Mouse (Mus musculus): ENCODE measurements around the gene Olfr594. TPM values are rescaled to one million over a fixed set of nuclear protein-coding genes. Genes with fewer than 3 reads are reported as not detected.
"Not testable (repeated sequence)": the region's sequence is repeated elsewhere in the genome, so short reads cannot be mapped to it uniquely, and the experiment has no call there.

Gene Olfr594
- not detected in 2 replicates for polyA plus RNA-seq (2011; ENCODE audit: insufficient read length, low read depth, missing spikeins)

- Histone ChIP-seq H3K4me1 (ENCODE audit: control insufficient read depth, insufficient read depth, low read length) (no peaks in the 10 kb centered on the region), H3K27ac (ENCODE audit: insufficient read depth, low read length) (no peak within 1 kb of the TSS), H3K4me3 (ENCODE audit: insufficient read depth, low read length) (no peak within 1 kb of the TSS)
- TF ChIP-seq CTCF (IDR thresholded peaks at IDR 0.05; ENCODE audit: borderline replicate concordance, insufficient read depth, low read length) (no peak), POLR2A (IDR thresholded peaks at IDR 0.05; ENCODE audit: low read depth, low read length) (no peak)
These were observed at the start of gene Olfr594 for GRCm38 (mm10) chr7:103216696-103217095. Olfr594 (plus strand) TSS chr7:103216996.

GRCm38 (mm10) chr7:103169697-103170096 lies 47.1 kb upstream of the Olfr594 start:
- H3K4me1 ChIP-seq (ENCODE audit: control insufficient read depth, insufficient read depth, low read length) = no peaks in the 10 kb centered on the region
- H3K4me3 ChIP-seq (ENCODE audit: insufficient read depth, low read length) = no peak overlapping the region
- TF ChIP-seq CTCF (IDR thresholded peaks at IDR 0.05; ENCODE audit: borderline replicate concordance, insufficient read depth, low read length) (no peak), POLR2A (IDR thresholded peaks at IDR 0.05; ENCODE audit: low read depth, low read length) (no peak)
- H3K27ac ChIP-seq (ENCODE audit: insufficient read depth, low read length) = no peak overlapping the region

- Histone ChIP-seq H3K27ac (ENCODE audit: insufficient read depth, low read length) (no peak within 1 kb of the TSS), H3K4me1 (ENCODE audit: control insufficient read depth, insufficient read depth, low read length) (no peaks in the 10 kb centered on the region), H3K4me3 (ENCODE audit: insufficient read depth, low read length) (no peak within 1 kb of the TSS)
- no peak for TF ChIP-seq CTCF (IDR thresholded peaks at IDR 0.05; ENCODE audit: borderline replicate concordance, insufficient read depth, low read length)
- no peak for TF ChIP-seq POLR2A (IDR thresholded peaks at IDR 0.05; ENCODE audit: low read depth, low read length)
These were observed 38.6 kb upstream of the Olfr594 start, which contains the start of gene Olfr591 for GRCm38 (mm10) chr7:103178240-103178639. Olfr591 (minus strand) TSS chr7:103178340.

- not testable (repeated sequence) for H3K4me3 ChIP-seq (ENCODE audit: insufficient read depth, low read length); H3K27ac ChIP-seq (ENCODE audit: insufficient read depth, low read length)
These were observed 32.3 kb upstream of the Olfr594 start, which contains the start of gene Olfr592 for GRCm38 (mm10) chr7:103184503-103184902. Olfr592 (plus strand) TSS chr7:103184803.

GRCm38 (mm10) chr7:103211562-103211961 lies 5.2 kb upstream of the Olfr594 start, which contains the start of gene Olfr593:
Olfr593 (plus strand) TSS chr7:103211862.
- Histone ChIP-seq H3K27ac (ENCODE audit: insufficient read depth, low read length) (no peak within 1 kb of the TSS), H3K4me1 (ENCODE audit: control insufficient read depth, insufficient read depth, low read length) (no peaks in the 10 kb centered on the region), H3K4me3 (ENCODE audit: insufficient read depth, low read length) (no peak within 1 kb of the TSS)
- TF ChIP-seq CTCF (IDR thresholded peaks at IDR 0.05; ENCODE audit: borderline replicate concordance, insufficient read depth, low read length) (no peak), POLR2A (IDR thresholded peaks at IDR 0.05; ENCODE audit: low read depth, low read length) (no peak)

More at GRCm38 (mm10) chr7:103184503-103184902, 32.3 kb upstream of the Olfr594 start, which contains the start of gene Olfr592:
- H3K4me1 ChIP-seq (ENCODE audit: control insufficient read depth, insufficient read depth, low read length) = not testable (repeated sequence)

GRCm38 (mm10) chr7:103212050-103212449 lies 4.7 kb upstream of the Olfr594 start:
- H3K4me3 ChIP-seq (ENCODE audit: insufficient read depth, low read length); H3K27ac ChIP-seq (ENCODE audit: insufficient read depth, low read length); H3K4me1 ChIP-seq (ENCODE audit: control insufficient read depth, insufficient read depth, low read length): not testable (repeated sequence)

GRCm38 (mm10) chr7:103252405-103252804 lies 35.6 kb downstream of the Olfr594 start, which contains the start of gene Usp17ld:
Usp17ld (minus strand) TSS chr7:103252505.
- H3K27ac ChIP-seq (ENCODE audit: insufficient read depth, low read length); H3K4me1 ChIP-seq (ENCODE audit: control insufficient read depth, insufficient read depth, low read length); H3K4me3 ChIP-seq (ENCODE audit: insufficient read depth, low read length): not testable (repeated sequence)

Other genes starting within 250 kb of the Olfr594 start
- not detected in 2 replicates for gene Olfr577, start 241.1 kb upstream of the Olfr594 start, polyA plus RNA-seq (2011; ENCODE audit: insufficient read length, low read depth, missing spikeins)
- not detected in 2 replicates for gene Olfr578, start 227.7 kb upstream of the Olfr594 start, polyA plus RNA-seq (2011; ENCODE audit: insufficient read length, low read depth, missing spikeins)
- gene Olfr582, start 179.0 kb upstream of the Olfr594 start, polyA plus RNA-seq (2011; ENCODE audit: insufficient read length, low read depth, missing spikeins) = not detected in 2 replicates
- not detected in 2 replicates for gene Olfr583, start 165.7 kb upstream of the Olfr594 start, polyA plus RNA-seq (2011; ENCODE audit: insufficient read length, low read depth, missing spikeins)
- gene Olfr584, start 135.1 kb upstream of the Olfr594 start, polyA plus RNA-seq (2011; ENCODE audit: insufficient read length, low read depth, missing spikeins) = not detected in 2 replicates
- gene Olfr585, start 119.3 kb upstream of the Olfr594 start, polyA plus RNA-seq (2011; ENCODE audit: insufficient read length, low read depth, missing spikeins) = not detected in 2 replicates
- gene Olfr586, start 91.4 kb upstream of the Olfr594 start, polyA plus RNA-seq (2011; ENCODE audit: insufficient read length, low read depth, missing spikeins) = not detected in 2 replicates
- gene Olfr588-ps1, start 76.1 kb upstream of the Olfr594 start, polyA plus RNA-seq (2011; ENCODE audit: insufficient read length, low read depth, missing spikeins) = not detected in 2 replicates
- gene Olfr589, start 60.6 kb upstream of the Olfr594 start, polyA plus RNA-seq (2011; ENCODE audit: insufficient read length, low read depth, missing spikeins) = not detected in 2 replicates
- not detected in 2 replicates for gene Olfr591, start 38.7 kb upstream of the Olfr594 start, polyA plus RNA-seq (2011; ENCODE audit: insufficient read length, low read depth, missing spikeins)
- gene Olfr592, start 32.2 kb upstream of the Olfr594 start, polyA plus RNA-seq (2011; ENCODE audit: insufficient read length, low read depth, missing spikeins) = not detected in 2 replicates
- gene Olfr593, start 5.1 kb upstream of the Olfr594 start, polyA plus RNA-seq (2011; ENCODE audit: insufficient read length, low read depth, missing spikeins) = not detected in 2 replicates
- not detected in 2 replicates for gene Usp17ld, start 35.5 kb downstream of the Olfr594 start, polyA plus RNA-seq (2011; ENCODE audit: insufficient read length, low read depth, missing spikeins)
- not detected in 2 replicates for gene Olfr596, start 88.7 kb downstream of the Olfr594 start, polyA plus RNA-seq (2011; ENCODE audit: insufficient read length, low read depth, missing spikeins)
- not detected in 2 replicates for gene Olfr597, start 99.3 kb downstream of the Olfr594 start, polyA plus RNA-seq (2011; ENCODE audit: insufficient read length, low read depth, missing spikeins)
- not detected in 2 replicates for gene Olfr598, start 106.6 kb downstream of the Olfr594 start, polyA plus RNA-seq (2011; ENCODE audit: insufficient read length, low read depth, missing spikeins)
- not detected in 2 replicates for gene Olfr599, start 118.9 kb downstream of the Olfr594 start, polyA plus RNA-seq (2011; ENCODE audit: insufficient read length, low read depth, missing spikeins)
- gene Olfr600, start 132.7 kb downstream of the Olfr594 start, polyA plus RNA-seq (2011; ENCODE audit: insufficient read length, low read depth, missing spikeins) = not detected in 2 replicates
- gene Olfr601, start 145.7 kb downstream of the Olfr594 start, polyA plus RNA-seq (2011; ENCODE audit: insufficient read length, low read depth, missing spikeins) = not detected in 2 replicates
- gene Olfr603, start 169.2 kb downstream of the Olfr594 start, polyA plus RNA-seq (2011; ENCODE audit: insufficient read length, low read depth, missing spikeins) = not detected in 2 replicates
- not detected in 2 replicates for gene Usp17lc, start 198.1 kb downstream of the Olfr594 start, polyA plus RNA-seq (2011; ENCODE audit: insufficient read length, low read depth, missing spikeins)
- not detected in 2 replicates for gene Olfr605, start 228.4 kb downstream of the Olfr594 start, polyA plus RNA-seq (2011; ENCODE audit: insufficient read length, low read depth, missing spikeins)
- not detected in 2 replicates for gene Olfr606, start 232.1 kb downstream of the Olfr594 start, polyA plus RNA-seq (2011; ENCODE audit: insufficient read length, low read depth, missing spikeins)
- not detected in 2 replicates for gene Olfr607, start 247.2 kb downstream of the Olfr594 start, polyA plus RNA-seq (2011; ENCODE audit: insufficient read length, low read depth, missing spikeins)

Data from embryonic fibroblast, embryonic 13.5 days (primary cell).